Mouse (Mus musculus) natural killer cell, adult 2 months (primary cell): ENCODE results near the gene Slc35g2.

Source experiments
- DNase-seq, 2 experiments: peaks; one replicate each; pipeline ENCODE4 v3.0.0; 2022; ENCODE audit warnings: low spot score in 2 of 2

Gene Slc35g2

GRCm38 (mm10) chr9:100558991-100559390, 11.9 kb downstream of the Slc35g2 start:
- DNase-seq, result no peak

GRCm38 (mm10) chr9:100558023-100558573, 12.8 kb downstream of the Slc35g2 start:
- DNase-seq, result no peak

- no peak for DNase-seq
These were observed 15.2 kb downstream of the Slc35g2 start for GRCm38 (mm10) chr9:100555686-100556085.

GRCm38 (mm10) chr9:100548313-100548712, 22.6 kb downstream of the Slc35g2 start:
- DNase-seq, result peak; percentile 26 to 54

- no peak for DNase-seq
These were observed 24.3 kb downstream of the Slc35g2 start for GRCm38 (mm10) chr9:100546594-100546910.

- DNase-seq, result peak; percentile 97 to 98
These were observed 24.9 kb downstream of the Slc35g2 start, which contains the start of gene Nck1 for GRCm38 (mm10) chr9:100545715-100546593. Gene Nck1, minus strand, starts transcription at chr9:100546134.

- DNase-seq, result no peak
These were observed 25.8 kb downstream of the Slc35g2 start for GRCm38 (mm10) chr9:100544948-100545714.

GRCm38 (mm10) chr9:100535618-100536262, 35.1 kb downstream of the Slc35g2 start:
- no peak for DNase-seq

- no peak for DNase-seq
These were observed 36.2 kb downstream of the Slc35g2 start for GRCm38 (mm10) chr9:100534686-100535085.

- DNase-seq, result no peak
These were observed 37.9 kb downstream of the Slc35g2 start for GRCm38 (mm10) chr9:100532847-100533505.

- no peak for DNase-seq
These were observed 39.6 kb downstream of the Slc35g2 start for GRCm38 (mm10) chr9:100531296-100531695.

- DNase-seq, result no peak
These were observed 45.7 kb downstream of the Slc35g2 start for GRCm38 (mm10) chr9:100525225-100525624.

- DNase-seq, result no peak
These were observed 48.9 kb downstream of the Slc35g2 start for GRCm38 (mm10) chr9:100522029-100522428.

GRCm38 (mm10) chr9:100520586-100520985, 50.3 kb downstream of the Slc35g2 start:
- peak; percentile 32 to 36 for DNase-seq

- DNase-seq, result peak in 1 of 2 experiments; percentile 14
These were observed 50.9 kb downstream of the Slc35g2 start for GRCm38 (mm10) chr9:100520012-100520411.

- no peak for DNase-seq
These were observed 63.3 kb downstream of the Slc35g2 start for GRCm38 (mm10) chr9:100507581-100507980.

- no peak for DNase-seq
These were observed 64.2 kb downstream of the Slc35g2 start for GRCm38 (mm10) chr9:100506652-100507051.

- no peak for DNase-seq
These were observed 65.4 kb downstream of the Slc35g2 start for GRCm38 (mm10) chr9:100505498-100505897.
